Mouse (Mus musculus): ENCODE measurements at regions not wholly inside any gene's neighbourhood (a gene's known extent, or its start where the extent isn't known, plus 50 kb on each side); places are given as distances from the start of the nearest gene placed in this dataset.

- 27% methylated on average over 4 of the region's 4 CpGs for whole genome bisulfite sequencing
Measured at GRCm38 (mm10) chr9:101807249-101807648, 54.4 kb upstream of the 9630041A04Rik start.

GRCm38 (mm10) chr9:101796718-101797117, 64.9 kb upstream of the 9630041A04Rik start:
- Histone ChIP-seq H3K4me2 (replicated peaks) (no peak overlapping the region), H3K36me3 (no peaks in the 10 kb centered on the region), H3K4me3 (no peak overlapping the region), H3K27ac (replicated peaks) (no peak overlapping the region), H3K9ac (replicated peaks) (no peak overlapping the region), H3K9me3 (no peaks in the 10 kb centered on the region), H3K27me3 (no peaks in the 10 kb centered on the region), H3K4me1 (no peaks in the 10 kb centered on the region)
- ATAC-seq (ENCODE audit: low FRiP score, low read depth) = no peak
- 68% methylated on average over 1 of the region's 1 CpGs for WGBS

More at GRCm38 (mm10) chr9:101807249-101807648, 54.4 kb upstream of the 9630041A04Rik start:
- no peaks in the 10 kb centered on the region for H3K27me3 ChIP-seq
- H3K4me2 ChIP-seq (replicated peaks) = no peak overlapping the region
- peaks cover 6% of the 10 kb centered on the region for H3K4me1 ChIP-seq
- H3K9me3 ChIP-seq = no peaks in the 10 kb centered on the region
- no peak for ATAC-seq (ENCODE audit: low FRiP score, low read depth)
- no peak overlapping the region for H3K4me3 ChIP-seq
- H3K36me3 ChIP-seq = no peaks in the 10 kb centered on the region
- H3K27ac ChIP-seq (replicated peaks) = no peak overlapping the region
- H3K9ac ChIP-seq (replicated peaks) = no peak overlapping the region

- no peak overlapping the region for H3K4me2 ChIP-seq (replicated peaks)
- H3K27me3 ChIP-seq = no peaks in the 10 kb centered on the region
- no peak overlapping the region for H3K27ac ChIP-seq (replicated peaks)
- H3K36me3 ChIP-seq = no peaks in the 10 kb centered on the region
- no peak for ATAC-seq (ENCODE audit: low FRiP score, low read depth)
- H3K4me1 ChIP-seq = no peaks in the 10 kb centered on the region
- WGBS = 86% methylated on average over 4 of the region's 4 CpGs
- no peaks in the 10 kb centered on the region for H3K9me3 ChIP-seq
- H3K4me3 ChIP-seq = no peak overlapping the region
- H3K9ac ChIP-seq (replicated peaks) = no peak overlapping the region
Measured at GRCm38 (mm10) chr9:101796063-101796462, 65.6 kb upstream of the 9630041A04Rik start.

GRCm38 (mm10) chr9:101795436-101795835, 66.2 kb upstream of the 9630041A04Rik start:
- 81% methylated on average over 2 of the region's 2 CpGs for WGBS
- ATAC-seq (ENCODE audit: low FRiP score, low read depth) = no peak
- H3K27me3 ChIP-seq = no peaks in the 10 kb centered on the region
- H3K9me3 ChIP-seq = no peaks in the 10 kb centered on the region
- no peak overlapping the region for H3K4me3 ChIP-seq
- H3K36me3 ChIP-seq = no peaks in the 10 kb centered on the region
- no peaks in the 10 kb centered on the region for H3K4me1 ChIP-seq
- H3K9ac ChIP-seq (replicated peaks) = no peak overlapping the region
- no peak overlapping the region for H3K27ac ChIP-seq (replicated peaks)
- no peak overlapping the region for H3K4me2 ChIP-seq (replicated peaks)

GRCm38 (mm10) chr9:101790936-101791335, 70.7 kb upstream of the 9630041A04Rik start:
- Histone ChIP-seq H3K9me3 (no peaks in the 10 kb centered on the region), H3K9ac (replicated peaks) (no peak overlapping the region), H3K4me3 (no peak overlapping the region), H3K36me3 (no peaks in the 10 kb centered on the region), H3K27ac (replicated peaks) (no peak overlapping the region), H3K4me2 (replicated peaks) (no peak overlapping the region), H3K27me3 (no peaks in the 10 kb centered on the region), H3K4me1 (no peaks in the 10 kb centered on the region)
- WGBS = 79% methylated on average over 1 of the region's 1 CpGs
- ATAC-seq (ENCODE audit: low FRiP score, low read depth) = no peak

GRCm38 (mm10) chr9:101740949-101741605, 120.6 kb upstream of the 9630041A04Rik start:
- 68% methylated on average over 10 of the region's 10 CpGs for WGBS
- no peak overlapping the region for H3K4me3 ChIP-seq
- no peaks in the 10 kb centered on the region for H3K36me3 ChIP-seq
- H3K27ac ChIP-seq (replicated peaks) = no peak overlapping the region
- H3K9me3 ChIP-seq = no peaks in the 10 kb centered on the region
- no peak overlapping the region for H3K9ac ChIP-seq (replicated peaks)
- H3K4me2 ChIP-seq (replicated peaks) = no peak overlapping the region
- no peaks in the 10 kb centered on the region for H3K27me3 ChIP-seq
- ATAC-seq (ENCODE audit: low FRiP score, low read depth) = no peak
- no peaks in the 10 kb centered on the region for H3K4me1 ChIP-seq

GRCm38 (mm10) chr9:101739322-101739721, 122.3 kb upstream of the 9630041A04Rik start:
- Histone ChIP-seq H3K9me3 (no peaks in the 10 kb centered on the region), H3K27ac (replicated peaks) (no peak overlapping the region), H3K9ac (replicated peaks) (no peak overlapping the region), H3K4me2 (replicated peaks) (no peak overlapping the region), H3K4me1 (0 out of 2 replicates have a peak, but pooled peaks cover 2% of the 10 kb centered on the region), H3K27me3 (no peaks in the 10 kb centered on the region), H3K4me3 (no peak overlapping the region), H3K36me3 (no peaks in the 10 kb centered on the region)
- no peak for ATAC-seq (ENCODE audit: low FRiP score, low read depth)
- 76% methylated on average over 10 of the region's 10 CpGs for WGBS

- no peaks in the 10 kb centered on the region for H3K36me3 ChIP-seq
- peak overlapping the region; percentile 36 for H3K27ac ChIP-seq (replicated peaks)
- H3K9ac ChIP-seq (replicated peaks) = no peak overlapping the region
- H3K4me3 ChIP-seq = no peak overlapping the region
- H3K9me3 ChIP-seq = no peaks in the 10 kb centered on the region
- peaks cover 11% of the 10 kb centered on the region for H3K4me1 ChIP-seq
- ATAC-seq (ENCODE audit: low FRiP score, low read depth) = no peak
- 75% methylated on average over 8 of the region's 8 CpGs for WGBS
- H3K4me2 ChIP-seq (replicated peaks) = no peak overlapping the region
- H3K27me3 ChIP-seq = no peaks in the 10 kb centered on the region
Measured at GRCm38 (mm10) chr9:101734271-101734670, 127.4 kb upstream of the 9630041A04Rik start.

GRCm38 (mm10) chr9:101733611-101734225, 127.9 kb upstream of the 9630041A04Rik start:
- no peaks in the 10 kb centered on the region for H3K9me3 ChIP-seq
- H3K27me3 ChIP-seq = no peaks in the 10 kb centered on the region
- H3K4me2 ChIP-seq (replicated peaks) = no peak overlapping the region
- H3K27ac ChIP-seq (replicated peaks) = peak overlapping the region; percentile 36
- 62% methylated on average over 14 of the region's 14 CpGs for WGBS
- no peak overlapping the region for H3K4me3 ChIP-seq
- H3K4me1 ChIP-seq = peaks cover 11% of the 10 kb centered on the region
- H3K9ac ChIP-seq (replicated peaks) = no peak overlapping the region
- no peaks in the 10 kb centered on the region for H3K36me3 ChIP-seq
- peak; percentile 66; the same call in 1 of the 2 replicates for ATAC-seq (ENCODE audit: low FRiP score, low read depth)

- Histone ChIP-seq H3K4me1 (peaks cover 11% of the 10 kb centered on the region), H3K27me3 (no peaks in the 10 kb centered on the region), H3K36me3 (no peaks in the 10 kb centered on the region), H3K27ac (replicated peaks) (no peak overlapping the region), H3K4me2 (replicated peaks) (no peak overlapping the region), H3K4me3 (no peak overlapping the region), H3K9me3 (no peaks in the 10 kb centered on the region), H3K9ac (replicated peaks) (no peak overlapping the region)
- ATAC-seq (ENCODE audit: low FRiP score, low read depth) = no peak
- WGBS = 83% methylated on average over 3 of the region's 3 CpGs
Measured at GRCm38 (mm10) chr9:101730136-101730535, 131.5 kb upstream of the 9630041A04Rik start.

- no peaks in the 10 kb centered on the region for H3K27me3 ChIP-seq
Measured at GRCm38 (mm10) chr9:101717911-101718310, 143.7 kb upstream of the 9630041A04Rik start.

GRCm38 (mm10) chr9:101716326-101716725, 145.3 kb upstream of the 9630041A04Rik start:
- no peaks in the 10 kb centered on the region for H3K36me3 ChIP-seq
- H3K4me1 ChIP-seq = peaks cover 15% of the 10 kb centered on the region; the same call in 1 of the 2 replicates
- H3K9me3 ChIP-seq = 0 out of 2 replicates have a peak, but pooled peaks cover 5% of the 10 kb centered on the region
- no peak overlapping the region for H3K9ac ChIP-seq (replicated peaks)
- ATAC-seq (ENCODE audit: low FRiP score, low read depth) = no peak
- 77% methylated on average over 5 of the region's 5 CpGs for WGBS
- no peak overlapping the region for H3K27ac ChIP-seq (replicated peaks)
- no peak overlapping the region for H3K4me2 ChIP-seq (replicated peaks)
- H3K27me3 ChIP-seq = no peaks in the 10 kb centered on the region
- H3K4me3 ChIP-seq = no peak overlapping the region

More at GRCm38 (mm10) chr9:101717911-101718310, 143.7 kb upstream of the 9630041A04Rik start:
- Histone ChIP-seq H3K4me3 (no peak overlapping the region), H3K9me3 (0 out of 2 replicates have a peak, but pooled peaks cover 2% of the 10 kb centered on the region), H3K4me2 (replicated peaks) (no peak overlapping the region), H3K27ac (replicated peaks) (no peak overlapping the region), H3K36me3 (no peaks in the 10 kb centered on the region), H3K4me1 (peaks cover 15% of the 10 kb centered on the region; the same call in 1 of the 2 replicates), H3K9ac (replicated peaks) (no peak overlapping the region)
- 32% methylated on average over 2 of the region's 2 CpGs for WGBS
- ATAC-seq (ENCODE audit: low FRiP score, low read depth) = peak; percentile 56; the same call in 1 of the 2 replicates

All from midbrain, embryonic 12.5 days (tissue).